Mouse (Mus musculus): Measurements from ENCODE around the gene Mtss1l. TPM values are rescaled to one million over a fixed set of nuclear protein-coding genes. Genes with fewer than 3 reads are reported as not detected.

Mtss1l gene
- polyA plus RNA-seq, 1 experiment = 161 TPM

DNA sequence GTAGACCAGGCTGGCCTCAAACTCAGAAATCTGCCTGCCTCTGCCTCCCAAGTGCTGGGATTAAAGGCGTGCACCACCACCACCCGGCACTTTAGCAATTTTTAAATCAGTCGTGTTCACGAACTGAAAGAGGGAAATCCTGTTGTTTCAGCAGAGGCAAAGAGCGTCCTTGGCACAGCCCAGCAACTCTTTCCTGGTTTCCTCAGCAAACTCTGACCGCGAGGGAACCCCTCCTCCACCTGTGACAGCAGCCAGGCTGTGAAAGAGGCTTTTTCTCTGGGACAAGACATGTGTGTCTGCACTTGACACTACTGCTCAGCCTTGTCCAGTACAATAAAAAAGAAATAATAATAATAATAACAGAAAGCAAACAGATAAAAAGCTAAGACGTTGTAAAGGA lies 65.7 kb downstream of the Mtss1l start:
- H3K4me1 ChIP-seq (ENCODE audit: control insufficient read depth, insufficient read depth, low read length) = no peaks in the 10 kb centered on the region
- no peak overlapping the region for H3K27ac ChIP-seq (ENCODE audit: insufficient read depth, low read length)
- H3K4me3 ChIP-seq (ENCODE audit: insufficient read depth, low read length) = no peak overlapping the region
- TF ChIP-seq CTCF (IDR thresholded peaks at IDR 0.05; ENCODE audit: extremely low read depth, insufficient read depth, low read length) = no peak
- TF ChIP-seq POLR2A (IDR thresholded peaks at IDR 0.05; ENCODE audit: extremely low read depth, insufficient read depth, low read length) = no peak

DNA sequence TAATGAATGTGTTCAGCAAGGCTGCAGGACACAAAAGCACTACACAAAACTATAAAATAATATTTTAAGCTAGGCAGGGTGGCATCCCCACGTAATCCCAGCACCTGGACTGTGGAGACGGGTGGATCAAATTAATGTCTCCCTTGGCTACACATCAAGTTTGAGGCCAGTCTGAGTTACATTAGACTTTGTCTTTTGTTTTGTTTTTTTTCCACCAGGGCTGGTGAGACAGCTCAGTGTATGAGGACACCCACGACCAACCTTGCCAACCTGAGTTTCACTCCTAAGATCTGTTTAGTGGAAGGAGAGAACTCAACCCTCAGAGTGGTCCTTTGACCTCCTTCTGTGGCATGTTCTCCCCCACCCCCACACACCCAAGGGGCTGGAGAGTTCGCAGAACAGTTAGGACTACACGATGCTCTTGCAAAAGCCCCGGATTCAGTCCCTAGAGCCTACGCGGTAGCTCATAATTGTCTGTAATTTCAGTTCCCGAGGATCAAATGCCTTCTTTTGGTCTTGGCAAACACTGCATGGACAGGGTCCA lies 66.2 kb downstream of the Mtss1l start:
- TF ChIP-seq CTCF (IDR thresholded peaks at IDR 0.05; ENCODE audit: extremely low read depth, insufficient read depth, low read length) = no peak
- no peak for TF ChIP-seq POLR2A (IDR thresholded peaks at IDR 0.05; ENCODE audit: extremely low read depth, insufficient read depth, low read length)
- H3K4me3 ChIP-seq (ENCODE audit: insufficient read depth, low read length) = no peak overlapping the region
- H3K27ac ChIP-seq (ENCODE audit: insufficient read depth, low read length) = no peak overlapping the region
- no peaks in the 10 kb centered on the region for H3K4me1 ChIP-seq (ENCODE audit: control insufficient read depth, insufficient read depth, low read length)

DNA sequence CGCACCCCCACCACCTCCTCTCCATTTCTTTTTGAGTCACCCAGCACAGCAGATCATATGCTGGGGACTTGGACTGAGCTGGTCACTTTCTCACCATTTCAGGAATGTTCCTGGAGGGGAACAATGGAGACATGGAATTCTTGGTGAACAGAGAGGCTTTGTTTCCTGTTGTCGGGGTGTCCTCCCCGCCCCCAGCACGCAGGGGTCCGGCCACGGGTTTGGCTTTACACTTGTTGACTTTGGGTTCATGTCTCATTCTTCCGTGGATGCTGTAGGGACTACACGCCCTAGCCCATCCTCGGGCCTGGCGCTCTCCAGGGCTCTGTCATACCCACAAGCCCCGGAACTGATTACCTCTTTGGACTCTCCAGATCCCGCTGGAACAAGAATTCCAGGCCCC lies 67.7 kb downstream of the Mtss1l start:
- Histone ChIP-seq H3K4me1 (ENCODE audit: control insufficient read depth, insufficient read depth, low read length) (no peaks in the 10 kb centered on the region), H3K27ac (ENCODE audit: insufficient read depth, low read length) (no peak overlapping the region), H3K4me3 (ENCODE audit: insufficient read depth, low read length) (no peak overlapping the region)
- no peak for TF ChIP-seq POLR2A (IDR thresholded peaks at IDR 0.05; ENCODE audit: extremely low read depth, insufficient read depth, low read length)
- no peak for TF ChIP-seq CTCF (IDR thresholded peaks at IDR 0.05; ENCODE audit: extremely low read depth, insufficient read depth, low read length)

DNA sequence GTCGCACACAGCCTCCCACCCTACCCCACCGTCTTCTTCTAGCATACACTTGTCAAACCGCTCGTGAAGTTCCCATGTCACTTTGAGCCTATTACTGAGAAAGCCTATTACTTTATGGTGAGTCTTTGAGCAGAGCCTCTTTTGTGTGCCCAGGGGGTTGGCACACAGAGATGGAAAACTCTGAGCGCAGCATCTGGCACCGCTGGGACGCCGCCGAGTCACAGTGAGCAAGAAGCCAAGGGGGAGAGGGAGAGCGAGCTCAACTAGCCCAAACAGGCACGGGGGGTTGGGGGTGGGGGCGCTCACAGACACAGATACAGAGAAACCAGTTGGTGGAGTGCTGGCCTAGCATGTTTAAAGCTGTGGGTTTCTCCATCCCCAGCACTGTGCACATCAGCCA lies 68.3 kb downstream of the Mtss1l start:
- H3K27ac ChIP-seq (ENCODE audit: insufficient read depth, low read length) = no peak overlapping the region

DNA sequence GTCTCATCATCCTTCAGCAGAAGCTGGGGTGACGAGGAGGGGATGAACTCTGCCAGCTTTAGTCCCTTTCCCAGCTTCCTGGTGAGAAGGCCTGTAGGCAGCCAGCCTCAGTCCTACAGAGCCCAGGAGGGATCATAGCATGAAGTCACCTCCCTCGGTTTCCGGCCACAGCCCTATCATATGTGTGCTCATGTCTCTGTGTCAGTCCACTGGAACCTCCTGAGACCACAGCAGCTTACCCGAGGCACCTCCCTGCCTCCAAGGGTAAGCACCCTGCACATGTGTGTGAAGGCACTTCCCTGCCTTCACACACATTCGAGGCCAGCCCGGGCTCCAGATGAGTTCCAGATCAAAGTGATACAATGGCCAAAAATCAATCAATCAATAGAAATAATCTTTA lies 69.0 kb downstream of the Mtss1l start:
- H3K4me1 ChIP-seq (ENCODE audit: control insufficient read depth, insufficient read depth, low read length) = no peaks in the 10 kb centered on the region
- no peak overlapping the region for H3K27ac ChIP-seq (ENCODE audit: insufficient read depth, low read length)
- TF ChIP-seq POLR2A (IDR thresholded peaks at IDR 0.05; ENCODE audit: extremely low read depth, insufficient read depth, low read length) (no peak), CTCF (IDR thresholded peaks at IDR 0.05; ENCODE audit: extremely low read depth, insufficient read depth, low read length) (no peak)
- no peak overlapping the region for H3K4me3 ChIP-seq (ENCODE audit: insufficient read depth, low read length)

More for the DNA sequence above, 68.3 kb downstream of the Mtss1l start:
- Histone ChIP-seq H3K4me3 (ENCODE audit: insufficient read depth, low read length) (no peak overlapping the region), H3K4me1 (ENCODE audit: control insufficient read depth, insufficient read depth, low read length) (no peaks in the 10 kb centered on the region)
- TF ChIP-seq POLR2A (IDR thresholded peaks at IDR 0.05; ENCODE audit: extremely low read depth, insufficient read depth, low read length) (no peak), CTCF (IDR thresholded peaks at IDR 0.05; ENCODE audit: extremely low read depth, insufficient read depth, low read length) (no peak)

Other genes with a start within 250 kb of the Mtss1l start
- gene Vac14, start 102.9 kb upstream of the Mtss1l start, polyA plus RNA-seq (2012; rRNA removed) = 23.2 and 24.3 TPM in 2 replicates
- gene Il34, start 84.4 kb downstream of the Mtss1l start, polyA plus RNA-seq (2012; rRNA removed) = 103 and 108 TPM in 2 replicates
- gene Cog4, start 125.1 kb downstream of the Mtss1l start, polyA plus RNA-seq (2012; rRNA removed) = 41.8 and 42.9 TPM in 2 replicates
- 36.8 and 37.4 TPM in 2 replicates for gene Sf3b3, start 125.3 kb downstream of the Mtss1l start, polyA plus RNA-seq (2012; rRNA removed)
- gene Fuk, start 181.0 kb downstream of the Mtss1l start, polyA plus RNA-seq (2012; rRNA removed) = 18.0 and 18.2 TPM in 2 replicates
- 57.8 and 64.8 TPM in 2 replicates for gene St3gal2, start 198.4 kb downstream of the Mtss1l start, polyA plus RNA-seq (2012; rRNA removed)